Mouse (Mus musculus) neural tube, embryonic 14.5 days (tissue): ENCODE results near the gene Tm9sf3. TPM values are rescaled to one million over a fixed set of nuclear protein-coding genes. Genes with fewer than 3 reads are reported as not detected.
"Not testable (repeated sequence)": the region's sequence is repeated elsewhere in the genome, so short reads cannot be mapped to it uniquely, and the experiment has no call there.

Experiments
- ATAC-seq: fragments of 200-750 bp; cut with Nextera tagmentation; 2 replicates; pipeline ENCODE4 v1.8.0; 2017; ENCODE audit warnings: low read depth, mild to moderate bottlenecking, moderate TSS enrichment, moderate library complexity
- H3K27ac ChIP-seq: fragments of 300-500 bp; sonication (generic); 2 replicates; pipeline ENCODE4 v1.5.1; 2014; ENCODE audit warnings: low read depth, mild to moderate bottlenecking, control low read depth, low read length, moderate library complexity, mixed read lengths
- H3K27me3 ChIP-seq: fragments of 300-500 bp; sonication (generic); 2 replicates; pipeline ENCODE4 v1.6.1; 2014; ENCODE audit warnings: low read length; ENCODE audit not compliant: control insufficient read depth, insufficient read depth
- H3K36me3 ChIP-seq: fragments of 300-500 bp; sonication (generic); 2 replicates; pipeline ENCODE4 v1.6.1; 2014; ENCODE audit warnings: low read length, mixed read lengths; ENCODE audit not compliant: control insufficient read depth, insufficient read depth
- H3K4me1 ChIP-seq: fragments of 300-500 bp; sonication (generic); 2 replicates; pipeline ENCODE4 v1.6.1; 2014; ENCODE audit warnings: low read length; ENCODE audit not compliant: control insufficient read depth, insufficient read depth
- H3K4me2 ChIP-seq: fragments of 300-500 bp; sonication (generic); 2 replicates; pipeline ENCODE4 v1.6.1; 2014; ENCODE audit warnings: mild to moderate bottlenecking, low read depth, low read length, control low read depth
- H3K4me3 ChIP-seq: fragments of 300-500 bp; sonication (generic); 2 replicates; pipeline ENCODE4 v1.5.1; 2014; ENCODE audit warnings: low read depth, low read length, control low read depth, mixed read lengths
- H3K9ac ChIP-seq: fragments of 300-500 bp; sonication (generic); replicated peaks from 2 replicates; pipeline ENCODE4 v1.6.1; 2014; ENCODE audit warnings: low read depth, mild to moderate bottlenecking, control low read depth, low read length, mixed read lengths
- H3K9me3 ChIP-seq: fragments of 300-500 bp; sonication (generic); 2 replicates; pipeline ENCODE4 v1.6.1; 2016; ENCODE audit warnings: low read length; ENCODE audit not compliant: control insufficient read depth
- WGBS: fragments of 180-500 bp; shearing (Covaris S2); extraction: QIAGEN DNeasy Blood & Tissue Kit; methylation state at CpG from one replicate; pipeline ENCODE4 v1.1.7; 2014; 5-methylcytosine and 5-hydroxymethylcytosine counted together
- polyA plus RNA-seq: library from polyadenylated mRNA; unstranded; fragments of >200 nt; fragmentation: Nextera tagmentation; extraction: Ambion mirVana; gene quantifications from 2 replicates; pipeline ENCODE4 v1.2.1, GENCODE M21; 2014

Tm9sf3 gene
- polyA plus RNA-seq, result 83.8 and 123 TPM in 2 replicates

DNA sequence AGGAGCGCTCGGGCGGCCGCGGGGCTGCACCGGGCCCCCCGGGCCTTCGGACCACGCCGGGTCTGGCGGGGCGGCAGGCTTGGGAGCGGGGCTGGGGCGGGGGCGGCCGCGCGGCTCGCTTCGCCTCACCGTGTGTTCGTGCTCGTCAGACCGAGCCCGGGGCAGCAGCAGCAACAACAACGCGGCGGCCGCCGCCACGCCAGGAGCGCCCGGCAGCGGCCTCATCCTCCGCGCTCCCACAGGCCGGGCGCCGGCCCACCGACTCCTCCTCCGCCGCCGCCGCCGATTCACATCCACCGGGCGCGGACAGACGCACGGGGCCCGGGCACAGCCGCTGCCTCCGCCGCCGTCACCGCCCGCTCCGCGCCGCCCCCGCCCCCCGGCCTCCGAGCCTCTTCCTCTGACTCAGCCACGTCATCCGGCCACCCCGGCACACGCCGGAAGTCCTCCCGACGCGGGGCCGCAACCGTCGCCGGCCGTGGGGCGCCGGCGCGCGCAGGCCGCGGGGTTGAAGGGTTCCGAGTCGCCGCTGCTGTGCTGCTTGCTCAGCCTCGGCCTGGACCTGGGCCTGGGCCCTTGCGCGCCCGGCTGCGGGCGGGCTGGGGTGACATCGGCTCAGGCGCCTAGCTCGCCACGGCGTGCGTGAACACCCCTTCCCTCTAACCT is at the start of gene Tm9sf3:
TSS of gene Tm9sf3 (minus strand) at position 368 of the 666 bp plus-strand sequence.
- Histone ChIP-seq H3K9ac (peak within 1 kb of the TSS; percentile 95), H3K4me2 (peak within 1 kb of the TSS; percentile 80), H3K4me3 (peak within 1 kb of the TSS; percentile 94), H3K9me3 (no peaks in the 10 kb centered on the region), H3K36me3 (no peaks in the 10 kb centered on the region), H3K27me3 (no peaks in the 10 kb centered on the region), H3K27ac (peak within 1 kb of the TSS; percentile 97), H3K4me1 (peaks cover 16% of the 10 kb centered on the region; the same call in 1 of the 2 replicates)
- under 1% methylated on average over 70 of the region's 98 CpGs for WGBS
- ATAC-seq, result peak; percentile 96

DNA sequence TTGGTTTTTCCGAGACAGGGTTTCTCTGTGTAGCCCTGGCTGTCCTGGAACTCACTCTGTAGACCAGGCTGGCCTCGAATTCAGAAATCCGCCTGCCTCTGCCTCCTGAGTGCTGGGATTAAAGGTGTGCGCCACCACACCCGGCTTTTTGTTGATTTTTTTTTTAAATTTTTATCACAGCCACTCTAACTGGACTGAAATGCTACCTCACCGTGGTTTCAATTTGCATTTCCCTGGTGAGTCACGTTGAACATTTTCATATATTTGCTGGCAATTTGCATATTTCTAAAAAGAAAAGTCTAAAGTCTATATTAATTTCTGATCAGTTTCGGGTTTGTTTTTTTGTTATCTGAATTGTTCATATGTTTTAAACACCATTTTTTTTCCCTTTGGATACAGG is 48.8 kb upstream of the Tm9sf3 start:
- 93% methylated on average over 8 of the region's 8 CpGs for WGBS

DNA sequence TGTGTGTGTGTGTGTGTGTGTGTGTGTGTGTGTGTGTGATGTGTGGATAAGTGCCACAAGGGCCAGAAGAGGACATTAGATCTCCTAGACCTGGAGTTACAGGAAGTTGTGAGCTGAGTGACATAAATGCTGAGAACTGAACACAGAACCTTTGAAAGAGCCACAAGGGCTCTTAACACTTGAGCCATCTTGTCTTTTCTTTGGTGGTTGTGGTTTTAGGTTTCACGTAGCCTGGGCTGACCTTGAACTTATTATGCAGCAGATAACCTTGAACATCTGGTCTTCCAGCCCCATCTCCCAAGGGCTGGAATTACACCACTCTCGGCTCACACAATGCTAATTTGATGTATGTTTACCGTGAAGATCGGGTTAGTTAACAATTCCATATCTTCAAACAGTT is 48.2 kb upstream of the Tm9sf3 start:
- H3K27ac ChIP-seq, result no peak overlapping the region
- H3K4me2 ChIP-seq, result no peak overlapping the region
- no peaks in the 10 kb centered on the region for H3K36me3 ChIP-seq
- 71% methylated on average over 4 of the region's 4 CpGs for WGBS
- ATAC-seq, result no peak
- no peaks in the 10 kb centered on the region for H3K9me3 ChIP-seq
- H3K4me3 ChIP-seq, result no peak overlapping the region
- H3K4me1 ChIP-seq, result no peaks in the 10 kb centered on the region
- H3K9ac ChIP-seq, result no peak overlapping the region
- H3K27me3 ChIP-seq, result no peaks in the 10 kb centered on the region

More for the DNA sequence above, 48.8 kb upstream of the Tm9sf3 start:
- not testable (repeated sequence) for H3K9me3 ChIP-seq, H3K27ac ChIP-seq, H3K4me2 ChIP-seq, H3K27me3 ChIP-seq, H3K9ac ChIP-seq, H3K36me3 ChIP-seq, ATAC-seq, H3K4me3 ChIP-seq, H3K4me1 ChIP-seq

DNA sequence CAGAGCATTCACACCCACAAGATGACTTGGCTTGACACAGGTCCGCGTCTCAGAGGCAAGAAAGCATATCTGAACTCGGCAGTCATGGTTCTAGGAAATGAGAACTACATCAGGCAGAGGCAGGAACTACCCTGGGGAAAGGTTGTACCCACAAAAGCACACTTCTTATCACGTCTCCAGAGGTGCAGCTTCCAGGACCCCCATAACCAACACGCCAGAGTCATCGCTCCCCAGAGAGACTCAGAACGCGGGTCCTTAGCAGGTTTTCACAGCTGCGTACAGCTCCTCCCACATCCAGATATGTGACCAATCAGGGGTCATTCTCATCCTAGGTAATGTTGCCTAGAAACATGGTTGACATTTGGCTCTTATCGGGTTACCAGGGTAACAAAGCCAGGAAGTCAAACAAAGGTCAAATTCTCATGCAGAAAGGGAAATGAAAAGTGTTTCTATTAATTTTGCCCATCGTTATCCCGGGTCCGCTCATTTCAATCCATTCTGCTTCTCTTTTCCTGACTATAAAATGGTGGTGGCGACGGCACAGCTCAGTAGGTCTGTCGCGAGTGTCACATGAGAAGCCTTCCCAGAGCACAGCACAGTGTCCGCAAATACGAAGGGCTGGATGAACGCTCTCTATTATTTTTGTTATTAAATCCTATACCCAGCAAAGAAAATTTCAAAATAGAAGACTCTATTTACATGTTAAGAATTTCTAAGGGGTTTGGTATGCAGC is 47.3 kb upstream of the Tm9sf3 start:
- Histone ChIP-seq H3K9ac (no peak overlapping the region), H3K4me1 (no peaks in the 10 kb centered on the region), H3K4me3 (peak overlapping the region; percentile 27), H3K9me3 (no peaks in the 10 kb centered on the region), H3K36me3 (no peaks in the 10 kb centered on the region), H3K4me2 (peak overlapping the region; percentile 51), H3K27ac (no peak overlapping the region), H3K27me3 (no peaks in the 10 kb centered on the region)
- WGBS, result 19% methylated on average over 20 of the region's 20 CpGs
- ATAC-seq, result peak; percentile 89

DNA sequence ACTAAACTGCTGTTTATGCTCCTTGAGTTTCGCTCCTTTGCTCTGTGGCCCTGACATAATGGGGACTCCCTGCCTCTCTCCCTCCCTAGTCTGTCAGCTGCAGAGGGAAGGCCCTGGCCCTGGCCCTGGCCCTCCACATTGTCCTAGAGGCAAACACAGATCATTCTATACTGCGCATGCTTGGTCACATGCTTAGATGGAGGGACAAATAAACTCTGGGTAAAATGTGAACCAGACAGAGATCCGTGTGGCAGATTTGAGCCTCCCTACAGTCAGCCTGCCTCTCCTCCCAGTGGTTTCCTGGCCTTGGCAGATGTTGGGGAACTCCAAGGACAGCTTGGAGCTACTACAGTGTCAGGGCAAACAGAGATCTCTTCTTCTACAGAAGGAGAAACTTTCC is 40.1 kb upstream of the Tm9sf3 start:
- no peak overlapping the region for H3K4me2 ChIP-seq
- no peaks in the 10 kb centered on the region for H3K9me3 ChIP-seq
- no peak overlapping the region for H3K4me3 ChIP-seq
- 74% methylated on average over 3 of the region's 3 CpGs for WGBS
- H3K4me1 ChIP-seq, result no peaks in the 10 kb centered on the region
- H3K27ac ChIP-seq, result no peak overlapping the region
- no peak for ATAC-seq
- H3K9ac ChIP-seq, result no peak overlapping the region
- no peaks in the 10 kb centered on the region for H3K27me3 ChIP-seq
- H3K36me3 ChIP-seq, result no peaks in the 10 kb centered on the region

DNA sequence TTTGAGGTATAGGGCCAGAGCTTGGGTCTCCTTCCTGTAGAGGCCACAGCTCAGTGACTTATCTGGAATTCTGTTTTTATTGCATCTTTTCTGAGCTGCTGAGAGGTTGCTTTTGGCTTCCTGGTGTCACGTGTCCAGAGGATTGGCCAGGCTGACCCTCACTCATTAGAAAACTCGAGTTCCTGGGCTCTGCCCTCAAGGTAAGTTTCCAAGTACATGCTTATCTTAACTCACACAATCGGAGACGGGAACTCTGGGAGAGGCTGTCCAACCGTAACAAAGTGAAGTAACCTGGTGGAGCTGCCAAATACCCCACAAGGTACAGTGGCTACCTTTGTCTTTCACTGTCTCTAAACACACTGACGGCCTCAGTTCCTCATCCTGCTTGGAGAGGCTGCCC is 39.6 kb upstream of the Tm9sf3 start:
- 77% methylated on average over 6 of the region's 6 CpGs for WGBS
- no peak overlapping the region for H3K27ac ChIP-seq
- ATAC-seq, result no peak
- no peak overlapping the region for H3K9ac ChIP-seq
- H3K27me3 ChIP-seq, result no peaks in the 10 kb centered on the region
- H3K4me2 ChIP-seq, result no peak overlapping the region
- H3K4me3 ChIP-seq, result no peak overlapping the region
- H3K36me3 ChIP-seq, result no peaks in the 10 kb centered on the region
- H3K9me3 ChIP-seq, result no peaks in the 10 kb centered on the region
- H3K4me1 ChIP-seq, result no peaks in the 10 kb centered on the region

DNA sequence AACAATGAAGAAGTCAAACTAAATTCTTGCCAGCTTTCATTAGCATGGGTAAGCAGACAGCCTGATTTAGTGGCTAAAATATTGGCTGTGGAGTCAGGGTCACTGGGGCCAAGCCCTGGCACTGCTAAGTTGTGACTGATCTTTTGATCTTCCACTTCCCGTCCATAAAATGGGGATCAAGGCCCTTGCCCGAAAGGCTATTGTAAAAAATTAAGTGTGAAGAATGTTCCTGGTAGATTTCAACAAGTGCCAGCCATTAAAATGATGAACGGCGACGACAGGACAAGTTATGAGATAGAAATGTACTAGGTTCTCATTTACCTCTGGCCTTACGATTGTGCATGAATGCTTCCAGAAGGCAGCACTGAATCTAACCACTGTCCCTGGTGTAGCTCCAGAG is 38.1 kb upstream of the Tm9sf3 start:
- ATAC-seq, result no peak

DNA sequence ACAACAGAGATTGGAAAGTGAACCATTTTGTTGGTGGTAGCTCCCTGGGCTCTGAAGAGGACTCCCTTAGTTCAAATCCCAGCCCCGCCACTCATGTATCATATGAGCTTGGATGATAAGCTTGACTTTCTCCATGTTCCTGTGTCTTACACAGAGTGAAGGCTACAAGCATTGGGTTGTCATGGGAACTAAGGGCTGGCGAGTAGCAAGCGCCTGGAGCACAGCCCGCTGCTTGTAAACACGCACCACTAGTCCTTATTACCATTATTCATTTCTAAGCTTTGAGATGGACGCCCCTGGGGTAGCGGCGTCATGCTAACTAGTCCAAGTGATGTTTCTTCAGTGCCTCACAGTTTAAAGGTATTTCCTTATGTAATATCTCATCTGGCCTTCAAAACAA is 35.6 kb upstream of the Tm9sf3 start:
- no peaks in the 10 kb centered on the region for H3K36me3 ChIP-seq

More for the DNA sequence above, 38.1 kb upstream of the Tm9sf3 start:
- Histone ChIP-seq H3K27ac (no peak overlapping the region), H3K4me3 (no peak overlapping the region), H3K9ac (no peak overlapping the region), H3K4me2 (no peak overlapping the region), H3K4me1 (no peaks in the 10 kb centered on the region), H3K27me3 (no peaks in the 10 kb centered on the region), H3K9me3 (no peaks in the 10 kb centered on the region), H3K36me3 (no peaks in the 10 kb centered on the region)
- WGBS, result 46% methylated on average over 6 of the region's 6 CpGs

DNA sequence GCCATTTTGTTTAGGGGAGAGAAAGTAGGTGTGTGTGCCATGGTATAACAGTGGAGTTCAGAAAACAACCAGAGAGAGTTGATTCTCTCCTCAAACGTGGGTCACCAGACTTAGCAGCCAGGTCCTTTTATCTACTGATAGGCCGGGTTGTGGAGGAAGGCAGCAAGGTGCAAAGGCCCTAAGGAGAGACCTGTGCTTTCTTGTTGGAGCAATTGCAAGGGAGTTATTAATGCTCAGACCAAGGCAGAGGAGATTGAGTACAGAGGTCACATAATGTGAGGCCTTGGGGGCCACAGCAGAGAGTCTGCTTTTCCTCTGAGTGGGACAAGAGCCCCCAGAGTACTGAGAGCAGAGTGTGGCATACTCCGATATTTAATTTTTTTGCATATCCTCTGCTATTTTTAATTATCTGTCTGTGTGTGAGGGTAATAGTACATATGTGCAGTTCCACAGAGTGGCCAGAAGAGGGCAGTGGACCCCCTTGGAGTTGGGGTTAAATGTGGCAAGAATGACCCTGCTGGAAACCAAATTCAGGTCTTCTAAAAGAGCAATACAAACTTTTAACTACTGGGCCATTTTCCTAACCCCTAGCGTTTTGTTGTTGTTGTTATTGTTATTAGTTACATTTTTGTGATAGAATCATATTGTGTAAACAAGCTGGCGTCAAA is 27.3 kb upstream of the Tm9sf3 start:
- 64% methylated on average over 5 of the region's 5 CpGs for WGBS
- Histone ChIP-seq H3K27ac (no peak overlapping the region), H3K4me2 (no peak overlapping the region), H3K4me1 (no peaks in the 10 kb centered on the region), H3K36me3 (no peaks in the 10 kb centered on the region), H3K27me3 (no peaks in the 10 kb centered on the region), H3K9ac (no peak overlapping the region), H3K9me3 (no peaks in the 10 kb centered on the region), H3K4me3 (no peak overlapping the region)
- ATAC-seq, result no peak

More for the DNA sequence above, 35.6 kb upstream of the Tm9sf3 start:
- 77% methylated on average over 8 of the region's 8 CpGs for WGBS
- Histone ChIP-seq H3K27ac (no peak overlapping the region), H3K4me3 (no peak overlapping the region), H3K4me1 (no peaks in the 10 kb centered on the region), H3K9me3 (no peaks in the 10 kb centered on the region), H3K9ac (no peak overlapping the region), H3K27me3 (no peaks in the 10 kb centered on the region), H3K4me2 (no peak overlapping the region)
- no peak for ATAC-seq
